Mouse (Mus musculus): ENCODE data around the gene Col15a1. TPM values are rescaled to one million over a fixed set of nuclear protein-coding genes. Genes with fewer than 3 reads are reported as not detected.

Gene Col15a1
- polyA plus RNA-seq, 1 experiment: 59.5 TPM

GRCm38 (mm10) chr4:47294544-47295070 lies 86.6 kb downstream of the Col15a1 start:
- 92% methylated on average over 7 of the region's 7 CpGs for WGBS

GRCm38 (mm10) chr4:47295547-47295946 lies 87.6 kb downstream of the Col15a1 start:
- 69% methylated on average over 3 of the region's 3 CpGs for WGBS
- peak; percentile 23 for DNase-seq

More at GRCm38 (mm10) chr4:47294544-47295070, 86.6 kb downstream of the Col15a1 start:
- no peak overlapping the region for H3K27ac ChIP-seq (ENCODE audit: insufficient read depth, low read depth, low read length)
- no peak overlapping the region for H3K4me3 ChIP-seq (ENCODE audit: insufficient read depth, low read depth, low read length)
- DNase-seq: no peak
- no peaks in the 10 kb centered on the region for H3K36me3 ChIP-seq (ENCODE audit: control insufficient read depth, insufficient read depth, low read length)
- no peaks in the 10 kb centered on the region for H3K4me1 ChIP-seq (ENCODE audit: control insufficient read depth, insufficient read depth, low read length)
- TF ChIP-seq POLR2A (IDR thresholded peaks at IDR 0.05; ENCODE audit: low read depth, low read length) (no peak), CTCF (conservative IDR thresholded peaks at IDR 0.05; ENCODE audit: insufficient read depth, insufficient read length, low read depth, low read length) (no peak)
- no peaks in the 10 kb centered on the region for H3K27me3 ChIP-seq (replicated peaks; ENCODE audit: control insufficient read depth, insufficient read depth, low read length)

GRCm38 (mm10) chr4:47300701-47301100 lies 92.7 kb downstream of the Col15a1 start:
- H3K27ac ChIP-seq (ENCODE audit: insufficient read depth, low read depth, low read length): no peak overlapping the region
- H3K4me1 ChIP-seq (ENCODE audit: control insufficient read depth, insufficient read depth, low read length): no peaks in the 10 kb centered on the region
- no peak for DNase-seq
- 94% methylated on average over 2 of the region's 2 CpGs for WGBS
- no peak overlapping the region for H3K4me3 ChIP-seq (ENCODE audit: insufficient read depth, low read depth, low read length)
- H3K27me3 ChIP-seq (replicated peaks; ENCODE audit: control insufficient read depth, insufficient read depth, low read length): no peaks in the 10 kb centered on the region
- no peak for TF ChIP-seq CTCF (conservative IDR thresholded peaks at IDR 0.05; ENCODE audit: insufficient read depth, insufficient read length, low read depth, low read length)
- no peak for TF ChIP-seq POLR2A (IDR thresholded peaks at IDR 0.05; ENCODE audit: low read depth, low read length)
- H3K36me3 ChIP-seq (ENCODE audit: control insufficient read depth, insufficient read depth, low read length): no peaks in the 10 kb centered on the region

More at GRCm38 (mm10) chr4:47295547-47295946, 87.6 kb downstream of the Col15a1 start:
- H3K4me3 ChIP-seq (ENCODE audit: insufficient read depth, low read depth, low read length): no peak overlapping the region
- no peak overlapping the region for H3K27ac ChIP-seq (ENCODE audit: insufficient read depth, low read depth, low read length)
- TF ChIP-seq CTCF (conservative IDR thresholded peaks at IDR 0.05; ENCODE audit: insufficient read depth, insufficient read length, low read depth, low read length) (no peak), POLR2A (IDR thresholded peaks at IDR 0.05; ENCODE audit: low read depth, low read length) (no peak)
- H3K4me1 ChIP-seq (ENCODE audit: control insufficient read depth, insufficient read depth, low read length): no peaks in the 10 kb centered on the region
- no peaks in the 10 kb centered on the region for H3K36me3 ChIP-seq (ENCODE audit: control insufficient read depth, insufficient read depth, low read length)
- no peaks in the 10 kb centered on the region for H3K27me3 ChIP-seq (replicated peaks; ENCODE audit: control insufficient read depth, insufficient read depth, low read length)

GRCm38 (mm10) chr4:47302610-47303009 lies 94.6 kb downstream of the Col15a1 start:
- TF ChIP-seq CTCF (conservative IDR thresholded peaks at IDR 0.05; ENCODE audit: insufficient read depth, insufficient read length, low read depth, low read length) (no peak), POLR2A (IDR thresholded peaks at IDR 0.05; ENCODE audit: low read depth, low read length) (no peak)
- no peak overlapping the region for H3K27ac ChIP-seq (ENCODE audit: insufficient read depth, low read depth, low read length)
- no peaks in the 10 kb centered on the region for H3K27me3 ChIP-seq (replicated peaks; ENCODE audit: control insufficient read depth, insufficient read depth, low read length)
- DNase-seq: no peak
- no peaks in the 10 kb centered on the region for H3K4me1 ChIP-seq (ENCODE audit: control insufficient read depth, insufficient read depth, low read length)
- WGBS: 97% methylated on average over 7 of the region's 7 CpGs
- H3K36me3 ChIP-seq (ENCODE audit: control insufficient read depth, insufficient read depth, low read length): no peaks in the 10 kb centered on the region
- H3K4me3 ChIP-seq (ENCODE audit: insufficient read depth, low read depth, low read length): no peak overlapping the region

- TF ChIP-seq CTCF (conservative IDR thresholded peaks at IDR 0.05; ENCODE audit: insufficient read depth, insufficient read length, low read depth, low read length) (no peak), POLR2A (IDR thresholded peaks at IDR 0.05; ENCODE audit: low read depth, low read length) (no peak)
- peak; percentile 36 for DNase-seq
- H3K4me1 ChIP-seq (ENCODE audit: control insufficient read depth, insufficient read depth, low read length): no peaks in the 10 kb centered on the region
- H3K27me3 ChIP-seq (replicated peaks; ENCODE audit: control insufficient read depth, insufficient read depth, low read length): no peaks in the 10 kb centered on the region
- H3K36me3 ChIP-seq (ENCODE audit: control insufficient read depth, insufficient read depth, low read length): no peaks in the 10 kb centered on the region
- H3K27ac ChIP-seq (ENCODE audit: insufficient read depth, low read depth, low read length): no peak overlapping the region
- 73% methylated on average over 5 of the region's 5 CpGs for WGBS
- H3K4me3 ChIP-seq (ENCODE audit: insufficient read depth, low read depth, low read length): no peak overlapping the region
Measured at GRCm38 (mm10) chr4:47303340-47303998, 95.5 kb downstream of the Col15a1 start.

GRCm38 (mm10) chr4:47309886-47310625 lies 102.1 kb downstream of the Col15a1 start:
- no peak overlapping the region for H3K4me3 ChIP-seq (ENCODE audit: insufficient read depth, low read depth, low read length)
- no peak overlapping the region for H3K27ac ChIP-seq (ENCODE audit: insufficient read depth, low read depth, low read length)
- H3K4me1 ChIP-seq (ENCODE audit: control insufficient read depth, insufficient read depth, low read length): no peaks in the 10 kb centered on the region
- TF ChIP-seq CTCF (conservative IDR thresholded peaks at IDR 0.05; ENCODE audit: insufficient read depth, insufficient read length, low read depth, low read length) (no peak), POLR2A (IDR thresholded peaks at IDR 0.05; ENCODE audit: low read depth, low read length) (no peak)
- no peaks in the 10 kb centered on the region for H3K36me3 ChIP-seq (ENCODE audit: control insufficient read depth, insufficient read depth, low read length)
- no peaks in the 10 kb centered on the region for H3K27me3 ChIP-seq (replicated peaks; ENCODE audit: control insufficient read depth, insufficient read depth, low read length)
- DNase-seq: no peak
- WGBS: 90% methylated on average over 12 of the region's 12 CpGs

GRCm38 (mm10) chr4:47310812-47311211 lies 102.9 kb downstream of the Col15a1 start:
- Histone ChIP-seq H3K36me3 (ENCODE audit: control insufficient read depth, insufficient read depth, low read length) (no peaks in the 10 kb centered on the region), H3K4me1 (ENCODE audit: control insufficient read depth, insufficient read depth, low read length) (no peaks in the 10 kb centered on the region), H3K4me3 (ENCODE audit: insufficient read depth, low read depth, low read length) (no peak overlapping the region), H3K27me3 (replicated peaks; ENCODE audit: control insufficient read depth, insufficient read depth, low read length) (no peaks in the 10 kb centered on the region), H3K27ac (ENCODE audit: insufficient read depth, low read depth, low read length) (no peak overlapping the region)
- WGBS: 65% methylated on average over 6 of the region's 6 CpGs
- DNase-seq: no peak
- TF ChIP-seq CTCF (conservative IDR thresholded peaks at IDR 0.05; ENCODE audit: insufficient read depth, insufficient read length, low read depth, low read length) (no peak), POLR2A (IDR thresholded peaks at IDR 0.05; ENCODE audit: low read depth, low read length) (no peak)

Data from kidney, adult 2 months (tissue).